28 mouse cellular contexts compared by ENCODE assay signal in genomic region chr8:122482448-122482847, GRCm38 (mm10). TPM values are rescaled to one million over a fixed set of nuclear protein-coding genes. Genes with fewer than 3 reads are reported as not detected.
DNase-seq lines count a peak whose midpoint lies in the region; ATAC-seq and TF ChIP-seq lines count a peak whose summit lies in the region.
"Had no signal": no experiment of that assay in that cellular context is flagged by ENCODE, and none has a peak within 500 bp of the region (broad histone marks: within the 10 kb centered on the region; RNA-seq: fewer than 3 reads in every experiment).

No protein-coding gene starts in this region.

- 77% methylated on average over 8 of the region's 8 CpGs for WGBS in heart, adult 2 months
- 92% methylated on average over 8 of the region's 8 CpGs for WGBS in intestine, postnatal 0 days
- 91% methylated on average over 8 of the region's 8 CpGs for WGBS in intestine, embryonic 15.5 days
- WGBS in lung, postnatal 0 days: 87% methylated on average over 8 of the region's 8 CpGs

- H3K9ac ChIP-seq in heart, adult 2 months (ENCODE audit: low read depth, low read length): no peak overlapping the region
- H3K9ac ChIP-seq in intestine, postnatal 0 days (ENCODE audit: low read depth, low read length): no peak overlapping the region
- no peak overlapping the region for H3K9ac ChIP-seq in intestine, embryonic 15.5 days
- no peak overlapping the region for H3K9ac ChIP-seq in lung, postnatal 0 days (replicated peaks; ENCODE audit: low read depth)
- H3K9ac ChIP-seq: embryonic facial prominence, embryonic 13.5 days; embryonic facial prominence, embryonic 15.5 days; forebrain, embryonic 12.5 days had no signal

- no peak for ATAC-seq in intestine, postnatal 0 days
- no peak for ATAC-seq in intestine, embryonic 15.5 days
- ATAC-seq in lung, postnatal 0 days: peak; percentile 14; the same call in 1 of the 2 replicates
- ATAC-seq: forebrain, embryonic 14.5 days had no signal

- H3ac ChIP-seq in myocyte (ENCODE audit: control insufficient read depth, insufficient read length): no peak overlapping the region

- H3K27me3 ChIP-seq in heart, adult 2 months (ENCODE audit: control insufficient read depth, insufficient read depth, low read length): no peaks in the 10 kb centered on the region
- H3K27me3 ChIP-seq in intestine, postnatal 0 days (replicated peaks; ENCODE audit: control insufficient read depth, insufficient read depth, low read length): no peaks in the 10 kb centered on the region
- no peaks in the 10 kb centered on the region for H3K27me3 ChIP-seq in intestine, embryonic 15.5 days (replicated peaks)
- H3K27me3 ChIP-seq in lung, postnatal 0 days (replicated peaks; ENCODE audit: insufficient read depth, low read length): no peaks in the 10 kb centered on the region
- H3K27me3 ChIP-seq in myocyte (ENCODE audit: control insufficient read depth, insufficient read depth, insufficient read length): no peaks in the 10 kb centered on the region
- H3K27me3 ChIP-seq: embryonic facial prominence, embryonic 13.5 days; embryonic facial prominence, embryonic 15.5 days; forebrain, embryonic 12.5 days had no signal

- no peak for TF ChIP-seq EP300 in heart, adult 2 months (IDR thresholded peaks at IDR 0.05; ENCODE audit: insufficient read depth, low read depth, low read length)
- TF ChIP-seq EP300 in lung, postnatal 0 days (IDR thresholded peaks at IDR 0.05): no peak

- intact Hi-C loops in heart, adult 2 months (cut with DNase I): no loop called here

- H3K4me1 ChIP-seq in heart, adult 2 months (ENCODE audit: control insufficient read depth, insufficient read depth, low read length): no peaks in the 10 kb centered on the region
- H3K4me1 ChIP-seq in intestine, postnatal 0 days (replicated peaks; ENCODE audit: control insufficient read depth, insufficient read depth, low read length): no peaks in the 10 kb centered on the region
- no peaks in the 10 kb centered on the region; the same call in 1 of the 2 replicates for H3K4me1 ChIP-seq in intestine, embryonic 15.5 days (replicated peaks)
- H3K4me1 ChIP-seq in lung, postnatal 0 days (ENCODE audit: insufficient read depth, low read depth, low read length): no peaks in the 10 kb centered on the region
- H3K4me1 ChIP-seq: embryonic facial prominence, embryonic 13.5 days had no signal

- H3K4me3 ChIP-seq in heart, adult 2 months: no peak overlapping the region
- no peak overlapping the region for H3K4me3 ChIP-seq in intestine, postnatal 0 days (ENCODE audit: low read depth, low read length)
- no peak overlapping the region for H3K4me3 ChIP-seq in intestine, embryonic 15.5 days (replicated peaks)
- no peak overlapping the region for H3K4me3 ChIP-seq in lung, postnatal 0 days (ENCODE audit: low read depth, low read length)
- no peak overlapping the region for H3K4me3 ChIP-seq in myocyte
- H3K4me3 ChIP-seq: embryonic facial prominence, embryonic 13.5 days; embryonic facial prominence, embryonic 15.5 days; erythroblast, embryonic 14.5 days; forebrain, embryonic 10.5 days; forebrain, embryonic 12.5 days had no signal

- DNase-seq in heart, adult 11 months: peak; percentile 94
- no peak for DNase-seq in heart, adult 2 months
- DNase-seq in lung, postnatal 0 days (ENCODE audit: low spot score): no peak
- DNase-seq in lung, postnatal 10 days: no peak
- no peak for DNase-seq in spleen, postnatal 10 days (ENCODE audit: low spot score in 2 of 2)
- DNase-seq: adrenal gland, adult 2 months; adrenal gland, postnatal 10 days; adrenal gland, postnatal 25 days; cerebellum, adult 11 months; cerebellum, adult 18-20 months; cerebellum, adult 8-10 months; cerebellum, postnatal 14 days; cerebellum, postnatal 36 days; embryo, embryonic 11 days had no signal

- no peak for TF ChIP-seq POLR2A in heart, adult 2 months (IDR thresholded peaks at IDR 0.05; ENCODE audit: insufficient read depth, low read depth, low read length)
- peak; percentile 8 for TF ChIP-seq POLR2A in myocyte (IDR thresholded peaks at IDR 0.05; ENCODE audit: insufficient read length, low read depth)

- TF ChIP-seq CTCF in heart, adult 2 months (IDR thresholded peaks at IDR 0.05): no peak
- no peak for TF ChIP-seq CTCF in intestine, postnatal 0 days (IDR thresholded peaks at IDR 0.05; ENCODE audit: low read depth)
- no peak for TF ChIP-seq CTCF in lung, postnatal 0 days (IDR thresholded peaks at IDR 0.05)

- no peaks in the 10 kb centered on the region for H3K36me3 ChIP-seq in heart, adult 2 months (ENCODE audit: control insufficient read depth, insufficient read depth, low read length)
- H3K36me3 ChIP-seq in intestine, postnatal 0 days (ENCODE audit: control insufficient read depth, insufficient read depth): peaks cover 81% of the 10 kb centered on the region
- H3K36me3 ChIP-seq in intestine, embryonic 15.5 days: peaks cover 77% of the 10 kb centered on the region
- peaks cover 57% of the 10 kb centered on the region for H3K36me3 ChIP-seq in lung, postnatal 0 days (ENCODE audit: insufficient read depth, low read length)
- H3K36me3 ChIP-seq in myocyte (ENCODE audit: control insufficient read depth, insufficient read depth): peaks cover 34% of the 10 kb centered on the region

- no peaks in the 10 kb centered on the region for H3K9me3 ChIP-seq in intestine, postnatal 0 days (ENCODE audit: control insufficient read depth)
- H3K9me3 ChIP-seq in intestine, embryonic 15.5 days: no peaks in the 10 kb centered on the region
- H3K9me3 ChIP-seq in lung, postnatal 0 days (ENCODE audit: low read length): no peaks in the 10 kb centered on the region
- H3K9me3 ChIP-seq: embryonic facial prominence, embryonic 13.5 days; forebrain, embryonic 10.5 days had no signal

- no peak overlapping the region for H3K4me2 ChIP-seq in intestine, postnatal 0 days (replicated peaks; ENCODE audit: low read depth)
- no peak overlapping the region for H3K4me2 ChIP-seq in intestine, embryonic 15.5 days (replicated peaks)
- no peak overlapping the region for H3K4me2 ChIP-seq in lung, postnatal 0 days (replicated peaks; ENCODE audit: low read depth, low read length)
- H3K4me2 ChIP-seq in myocyte (ENCODE audit: low read depth): no peak overlapping the region
- H3K4me2 ChIP-seq: embryonic facial prominence, embryonic 13.5 days; embryonic facial prominence, embryonic 15.5 days; forebrain, embryonic 12.5 days had no signal

- no peak overlapping the region for H3K27ac ChIP-seq in heart, adult 2 months
- peak overlapping the region; percentile 35; the same call in 1 of the 2 replicates for H3K27ac ChIP-seq in intestine, postnatal 0 days (ENCODE audit: low read depth, low read length)
- no peak overlapping the region for H3K27ac ChIP-seq in intestine, embryonic 15.5 days
- H3K27ac ChIP-seq in lung, postnatal 0 days (ENCODE audit: low read length): no peak overlapping the region
- H3K27ac ChIP-seq: embryonic facial prominence, embryonic 13.5 days; embryonic facial prominence, embryonic 15.5 days; forebrain, embryonic 10.5 days; forebrain, embryonic 12.5 days had no signal

- H3K79me2 ChIP-seq in heart, adult 2 months (replicated peaks; ENCODE audit: control insufficient read depth, insufficient read depth, low read length): no peaks in the 10 kb centered on the region
- H3K79me2 ChIP-seq in myocyte (ENCODE audit: control insufficient read depth, insufficient read depth): no peaks in the 10 kb centered on the region

TF ChIP-seq in myocyte, 11 proteins besides CTCF, POLR2A, EP300 and RAD21:
- TF ChIP-seq MYOD1 (IDR thresholded peaks at IDR 0.05; ENCODE audit: control insufficient read depth in 1 of 3, insufficient read length in 2 of 3, low read depth in 2 of 3) (peak in 1 of 3 experiments; percentile 19), MAX (IDR thresholded peaks at IDR 0.05; ENCODE audit: low read depth) (no peak)
TF ChIP-seq in myocyte: peak in this region for 1.

RNA-seq across cellular contexts. Expression of gene Ctu2, which starts 6.5 kb away (rescaled TPM):
- 1 to 10 TPM; 5.6 to 7.7 TPM for total RNA-seq in heart, adult 2 months (2021)
- 12.3 and 15.8 TPM in 2 replicates for polyA plus RNA-seq in heart, adult 2 months (2012; rRNA removed)
- polyA plus RNA-seq in intestine, postnatal 0 days (2015; fragmentation: Nextera tagmentation; extraction: Ambion mirVana): 22.4 and 26.4 TPM in 2 replicates
- 43.4 and 44.6 TPM in 2 replicates for polyA plus RNA-seq in intestine, embryonic 15.5 days (2015; fragmentation: Nextera tagmentation; extraction: Ambion mirVana)
- polyA plus RNA-seq in lung, postnatal 0 days (2015; fragmentation: Nextera tagmentation; extraction: Ambion mirVana): 21.2 and 25.9 TPM in 2 replicates
- 31.5 TPM for polyA plus RNA-seq in myocyte (2012; fragmentation: generic; extraction: Trizol)

RNA-seq across cellular contexts. Expression of gene Rnf166, which starts 6.6 kb away (rescaled TPM):
- total RNA-seq in heart, adult 2 months (2021): 10 to 100 TPM; 36.9 to 41.6 TPM
- polyA plus RNA-seq in heart, adult 2 months (2012; rRNA removed): 91.3 and 99.4 TPM in 2 replicates
- 22.7 and 22.8 TPM in 2 replicates for polyA plus RNA-seq in intestine, postnatal 0 days (2015; fragmentation: Nextera tagmentation; extraction: Ambion mirVana)
- 29.5 and 31.5 TPM in 2 replicates for polyA plus RNA-seq in intestine, embryonic 15.5 days (2015; fragmentation: Nextera tagmentation; extraction: Ambion mirVana)
- 49.4 and 52.7 TPM in 2 replicates for polyA plus RNA-seq in lung, postnatal 0 days (2015; fragmentation: Nextera tagmentation; extraction: Ambion mirVana)
- 36.3 TPM for polyA plus RNA-seq in myocyte (2012; fragmentation: generic; extraction: Trizol)

RNA-seq across cellular contexts. Expression of gene Snai3, which starts 21.9 kb away (rescaled TPM):
- total RNA-seq in heart, adult 2 months (2021): 1 to 10 TPM; 1.6 to 8.1 TPM
- polyA plus RNA-seq in heart, adult 2 months (2012; rRNA removed): 6.8 and 8.2 TPM in 2 replicates
- polyA plus RNA-seq in intestine, postnatal 0 days (2015; fragmentation: Nextera tagmentation; extraction: Ambion mirVana): 0.33 and 0.46 TPM in 2 replicates
- 0.57 and 0.86 TPM in 2 replicates for polyA plus RNA-seq in intestine, embryonic 15.5 days (2015; fragmentation: Nextera tagmentation; extraction: Ambion mirVana)
- polyA plus RNA-seq in lung, postnatal 0 days (2015; fragmentation: Nextera tagmentation; extraction: Ambion mirVana): 1.2 and 1.5 TPM in 2 replicates
- 1.3 TPM for polyA plus RNA-seq in myocyte (2012; fragmentation: generic; extraction: Trizol)
- total RNA-seq: adrenal gland, adult 2 months; adrenal gland, postnatal 25 days; common myeloid progenitor, adult 5-6 weeks; MEL had no signal
- polyA plus RNA-seq: brain, embryonic 14.5 days; erythroblast, embryonic 14.5 days; forebrain, embryonic 12.5 days; forebrain, embryonic 14.5 days; forebrain, embryonic 16.5 days had no signal

RNA-seq across cellular contexts. Expression of gene Mvd, which starts 39.2 kb away (rescaled TPM):
- 1 to 10 TPM; 4.0 to 5.6 TPM for total RNA-seq in heart, adult 2 months (2021)
- 8.5 and 9.0 TPM in 2 replicates for polyA plus RNA-seq in heart, adult 2 months (2012; rRNA removed)
- 18.7 and 19.2 TPM in 2 replicates for polyA plus RNA-seq in intestine, postnatal 0 days (2015; fragmentation: Nextera tagmentation; extraction: Ambion mirVana)
- polyA plus RNA-seq in intestine, embryonic 15.5 days (2015; fragmentation: Nextera tagmentation; extraction: Ambion mirVana): 60.2 and 68.3 TPM in 2 replicates
- 29.2 and 31.2 TPM in 2 replicates for polyA plus RNA-seq in lung, postnatal 0 days (2015; fragmentation: Nextera tagmentation; extraction: Ambion mirVana)
- polyA plus RNA-seq in myocyte (2012; fragmentation: generic; extraction: Trizol): 85.3 TPM

RNA-seq across cellular contexts. Expression of gene Cyba, which starts 49.7 kb away (rescaled TPM):
- 10 to 100 TPM; 41.2 to 43.9 TPM for total RNA-seq in heart, adult 2 months (2021)
- polyA plus RNA-seq in heart, adult 2 months (2012; rRNA removed): 62.1 and 92.8 TPM in 2 replicates
- polyA plus RNA-seq in intestine, postnatal 0 days (2015; fragmentation: Nextera tagmentation; extraction: Ambion mirVana): 292 and 312 TPM in 2 replicates
- polyA plus RNA-seq in intestine, embryonic 15.5 days (2015; fragmentation: Nextera tagmentation; extraction: Ambion mirVana): 307 and 314 TPM in 2 replicates
- 401 and 429 TPM in 2 replicates for polyA plus RNA-seq in lung, postnatal 0 days (2015; fragmentation: Nextera tagmentation; extraction: Ambion mirVana)
- polyA plus RNA-seq in myocyte (2012; fragmentation: generic; extraction: Trizol): not detected
- polyA plus RNA-seq: C2C12 had no signal
